Mouse (Mus musculus) layer of hippocampus, adult 18-20 months (tissue): ENCODE measurements around the gene Ext2. TPM values are rescaled to one million over a fixed set of nuclear protein-coding genes. Genes with fewer than 3 reads are reported as not detected.

Experiments used
- DNase-seq, 2 experiments: peaks; one replicate each; pipeline ENCODE4 v3.0.0; 2022; ENCODE audit warnings: low spot score in 2 of 2
- total RNA-seq, 2 experiments: library from RNA; stranded (reverse); gene quantifications; 2 replicates each; pipeline ENCODE4 v1.2.3; 2021

Ext2 gene
- total RNA-seq, 2 experiments from 2014 or later: 46.4 to 46.8 TPM

DNA sequence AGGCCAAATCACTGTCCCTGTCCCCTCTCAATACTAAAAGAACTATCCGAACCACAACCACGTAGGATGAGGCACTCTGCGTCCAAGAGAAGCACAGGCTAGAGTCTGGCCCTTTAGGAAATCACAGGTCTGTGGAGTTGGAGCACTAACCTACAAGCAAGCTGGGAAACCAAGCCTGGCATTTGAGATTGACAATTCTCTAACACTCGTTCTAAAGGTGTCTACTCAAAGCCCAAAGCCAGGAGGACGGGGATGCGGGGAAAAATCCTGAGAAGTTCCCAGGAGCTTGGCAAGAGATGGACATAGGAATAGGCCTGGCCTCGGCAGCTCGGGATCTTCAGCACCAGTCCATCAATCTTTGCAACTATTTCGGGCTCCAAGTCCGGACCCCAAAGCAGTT is 177.2 kb downstream of the Ext2 start:
- no peak for DNase-seq

DNA sequence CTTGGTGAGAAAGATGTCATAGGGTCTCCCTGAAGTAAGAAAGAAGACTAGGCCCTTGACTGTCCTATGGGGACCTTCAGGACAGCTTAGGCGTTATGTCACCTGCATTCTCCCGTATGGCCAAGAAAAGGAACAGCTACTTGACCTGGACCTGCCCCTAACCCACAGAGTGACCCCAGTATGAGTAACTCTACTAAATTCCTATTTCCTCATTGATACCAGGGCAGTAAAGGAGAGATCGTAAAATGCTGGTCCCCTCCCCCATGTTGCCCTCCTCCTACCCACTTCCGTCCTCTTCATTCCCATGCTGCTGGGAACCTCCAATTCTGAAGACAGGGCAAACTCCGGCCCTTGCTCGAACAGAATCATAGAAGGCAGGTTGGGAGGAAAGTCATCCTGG is 177.6 kb downstream of the Ext2 start:
- no peak for DNase-seq

DNA sequence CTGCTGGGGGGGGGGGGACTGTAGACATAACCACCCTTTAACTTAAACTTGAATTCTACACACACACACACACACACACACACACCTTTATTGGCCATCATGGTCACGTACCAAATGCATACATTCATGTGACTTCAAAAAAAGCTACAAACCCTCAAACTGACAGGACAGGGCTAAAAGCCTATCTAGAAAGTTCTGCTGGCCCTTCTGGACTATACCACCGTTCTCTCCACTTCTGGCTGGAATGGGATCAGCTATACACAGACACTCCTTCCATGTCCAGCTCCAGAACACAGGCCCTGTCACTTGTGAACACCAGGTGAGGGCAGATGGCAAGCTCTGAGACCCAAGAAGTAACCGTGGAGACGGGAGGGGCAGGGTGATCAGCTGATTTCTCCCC is 178.1 kb downstream of the Ext2 start:
- no peak for DNase-seq

DNA sequence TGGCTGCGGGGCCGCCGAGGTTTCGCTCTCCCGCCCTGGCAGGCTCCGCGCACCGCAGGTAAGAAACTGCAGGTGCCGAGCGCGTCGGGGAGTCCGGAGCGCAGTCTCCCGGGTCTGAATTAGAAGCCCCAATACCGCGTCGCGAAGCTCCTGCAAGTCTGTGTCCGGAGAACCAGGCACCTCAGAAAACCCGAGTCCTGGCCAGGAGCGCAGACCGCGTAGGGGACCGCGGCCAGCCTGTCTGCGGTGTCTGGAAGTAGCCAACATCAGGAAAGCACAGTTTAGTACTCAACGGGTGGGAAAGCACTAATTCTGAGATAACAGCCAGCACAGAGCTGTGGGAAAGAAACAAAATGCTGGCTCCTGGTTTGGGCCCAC is 179.0 kb downstream of the Ext2 start:
- DNase-seq: no peak

DNA sequence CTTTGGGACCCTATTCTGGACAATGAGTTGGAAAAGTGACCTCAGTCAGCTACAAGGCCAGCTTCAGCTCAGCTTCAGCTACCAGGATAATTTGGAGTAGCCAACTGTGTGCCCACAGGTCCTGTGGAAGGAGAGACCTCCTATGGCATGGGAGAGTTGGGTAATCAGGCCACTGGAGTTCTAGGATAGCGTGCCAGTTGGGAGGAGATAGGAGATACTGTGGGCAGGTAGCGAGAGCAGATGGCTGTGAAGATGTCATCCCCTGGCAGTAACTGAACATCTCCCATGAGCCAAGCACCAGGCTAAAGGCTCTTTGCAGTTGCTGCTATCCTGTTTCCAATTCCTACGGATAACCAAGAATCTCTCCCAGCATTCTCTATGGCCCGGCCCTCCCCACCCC is 187.8 kb downstream of the Ext2 start:
- no peak for DNase-seq

DNA sequence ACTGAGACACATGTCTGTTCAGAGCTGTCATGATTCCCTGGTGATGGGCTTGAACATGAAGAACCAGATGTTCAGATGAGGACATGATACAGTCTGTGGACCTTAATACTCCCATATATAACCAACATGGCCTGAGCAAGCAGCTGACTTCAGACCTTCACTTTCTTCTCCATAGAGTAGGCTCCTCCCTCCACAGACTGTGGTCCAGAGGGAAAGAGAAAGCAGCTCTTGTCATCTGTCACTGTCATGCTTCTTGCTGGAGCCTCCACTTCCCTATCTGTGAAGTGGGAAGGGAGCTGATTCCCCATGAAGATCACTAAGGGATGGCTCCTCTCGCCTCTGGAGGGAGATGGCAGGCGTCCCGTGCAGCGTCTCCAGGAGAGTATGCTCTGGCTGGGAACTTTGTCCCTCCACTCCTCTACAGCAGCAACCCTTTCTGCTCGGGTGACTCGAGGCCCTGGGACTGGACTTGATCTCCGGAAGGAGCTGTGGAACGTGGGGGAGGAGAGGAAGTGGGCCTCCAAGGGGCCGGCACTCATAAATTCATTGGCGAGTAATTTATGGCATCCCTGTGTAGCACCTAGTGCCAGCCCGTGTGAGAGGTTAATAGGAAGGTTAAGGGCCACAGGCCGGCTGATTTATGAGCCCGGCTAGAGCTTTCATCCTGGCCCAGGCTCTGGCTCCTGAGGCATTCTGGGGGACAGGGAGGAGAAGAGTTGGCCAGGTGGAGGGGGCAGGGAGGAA is 197.5 kb downstream of the Ext2 start:
- DNase-seq: no peak

DNA sequence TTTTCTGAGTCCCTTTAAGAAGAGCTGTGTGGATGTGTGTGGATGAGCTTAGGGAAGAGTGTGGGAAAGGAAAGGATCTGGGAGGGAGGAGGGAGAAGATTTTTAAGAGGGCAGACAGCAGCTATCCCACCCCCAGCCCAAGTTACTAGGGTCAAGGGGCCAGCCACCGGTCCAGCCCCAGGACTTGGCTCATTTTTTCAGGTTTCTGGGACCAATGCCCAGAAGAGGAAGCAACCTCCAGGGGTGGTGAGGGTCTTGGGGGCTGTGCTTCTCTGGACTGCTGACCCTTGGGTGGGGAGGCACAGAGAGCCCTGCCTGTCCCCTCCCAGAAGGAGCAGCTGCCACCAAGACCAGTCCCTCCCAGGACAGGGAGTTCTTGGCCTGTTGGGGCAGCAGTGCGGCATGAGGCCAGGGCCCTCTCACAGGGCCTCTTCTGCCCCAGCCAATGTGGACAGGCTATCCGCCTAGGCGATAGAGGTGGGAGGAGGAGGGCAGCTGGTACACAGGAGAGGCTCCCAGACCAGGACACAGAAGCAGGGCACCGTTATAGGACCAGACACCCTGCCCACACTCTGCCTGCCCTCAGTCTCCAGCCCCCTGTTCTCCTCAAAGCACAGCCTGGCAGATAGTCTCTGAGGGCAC is 203.0 kb downstream of the Ext2 start:
- DNase-seq: no peak

DNA sequence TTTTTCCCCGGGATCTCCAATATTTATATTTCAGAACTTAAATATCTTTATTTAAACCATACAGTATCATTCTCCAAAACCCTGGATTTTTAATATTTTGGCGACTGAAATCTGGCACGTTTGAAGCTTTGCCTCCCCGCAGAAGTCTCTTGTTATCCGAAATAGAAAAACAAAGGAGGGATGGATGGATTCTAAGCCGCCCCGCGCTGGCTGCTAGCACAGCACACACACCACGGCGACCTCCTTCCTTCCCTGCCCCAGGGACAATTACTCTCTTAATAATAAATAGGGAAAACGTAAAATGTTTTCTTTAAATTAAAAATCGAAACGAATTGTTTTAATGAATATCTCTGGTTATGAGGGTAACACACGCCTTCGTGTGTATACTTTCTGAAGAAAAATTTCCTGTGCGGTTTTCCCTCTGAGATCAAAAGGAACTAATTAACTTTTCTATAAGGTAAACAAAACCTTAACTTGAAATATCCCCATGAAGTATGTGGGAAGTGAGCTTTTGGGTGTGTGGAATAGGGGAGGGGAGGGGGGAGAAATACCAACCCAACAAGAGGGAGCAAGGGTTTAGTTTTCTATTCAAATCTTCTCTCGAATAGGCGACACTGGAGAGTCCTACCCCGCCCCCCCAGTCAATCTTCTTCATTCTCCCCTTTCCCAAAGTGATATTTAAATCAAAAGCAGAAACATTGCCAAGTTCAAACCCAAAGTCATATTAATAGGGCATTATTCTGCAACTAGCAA is 203.7 kb downstream of the Ext2 start:
- no peak for DNase-seq

DNA sequence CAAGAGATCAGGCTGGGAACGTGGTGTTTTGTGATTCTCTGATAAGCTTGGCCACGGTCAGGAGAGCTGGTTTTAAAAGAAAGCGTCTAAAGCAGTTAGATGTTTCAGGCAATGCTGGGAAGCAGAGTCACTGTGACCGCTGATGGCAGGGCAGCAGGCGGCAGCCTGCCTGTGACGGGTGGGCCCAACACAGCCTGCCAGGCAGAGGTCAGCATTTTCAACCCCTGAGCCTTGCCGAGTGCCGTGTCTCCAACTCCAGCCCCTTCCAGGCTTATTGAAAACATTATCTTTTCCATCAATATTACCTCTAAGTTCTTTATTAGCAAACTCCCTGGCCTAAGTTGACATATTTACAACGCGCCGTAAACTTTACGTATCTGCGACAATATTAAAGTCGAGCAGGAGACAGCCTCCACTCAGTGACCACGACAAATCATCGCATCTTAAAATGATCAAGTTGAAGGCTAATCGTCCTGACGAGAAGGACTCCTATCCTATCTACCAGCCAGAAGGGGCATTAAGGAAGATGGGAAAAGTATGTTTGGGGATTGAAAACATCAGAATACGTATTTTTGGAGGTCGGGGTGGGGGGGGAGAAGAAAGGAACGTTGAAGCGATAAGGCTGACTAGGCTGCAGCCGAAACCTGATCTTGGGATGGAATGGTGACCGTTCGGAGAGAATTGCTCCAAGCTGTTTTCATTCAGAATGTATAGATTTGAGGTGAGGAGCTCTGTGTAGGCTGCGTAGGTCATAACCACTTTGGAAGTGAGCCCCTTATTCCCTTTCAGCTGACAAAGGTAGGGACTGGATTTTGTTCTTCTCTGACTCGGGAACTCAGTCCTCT is 206.3 kb downstream of the Ext2 start:
- DNase-seq: no peak

DNA sequence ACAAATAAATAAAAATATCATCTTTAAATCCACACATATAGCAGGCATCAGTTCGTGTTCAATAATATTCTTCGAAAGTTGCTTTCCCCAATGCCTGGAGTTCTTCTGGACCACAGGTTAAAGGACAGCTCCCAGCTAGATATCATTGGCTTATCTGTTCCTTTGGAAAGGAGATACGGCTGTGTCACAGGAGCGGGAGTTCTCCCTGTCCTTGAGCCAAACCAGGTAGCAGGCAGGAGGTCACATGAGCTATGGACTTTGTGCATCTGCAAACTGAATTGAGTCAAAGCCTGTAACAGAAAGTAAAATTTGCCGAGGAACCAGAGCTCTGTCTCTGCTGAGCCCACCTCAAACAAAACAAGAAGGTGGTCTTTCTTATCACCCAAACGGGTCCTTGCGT is 209.3 kb downstream of the Ext2 start:
- no peak for DNase-seq

Other genes with a start within 250 kb of the Ext2 start
- gene Alx4, start 180.2 kb downstream of the Ext2 start, total RNA-seq: under 1 TPM; 0.51 to 0.62 TPM
- 1 to 10 TPM; 3.0 to 3.7 TPM for gene Accs, start 27.4 kb upstream of the Ext2 start, total RNA-seq
- not detected for gene Accsl, start 46.6 kb upstream of the Ext2 start, total RNA-seq
- gene Gm13889, start 134.6 kb upstream of the Ext2 start, total RNA-seq: 10 to 100 TPM; 54.8 to 57.3 TPM
- gene Gm27027, start 173.8 kb upstream of the Ext2 start, total RNA-seq: not detected
- gene Alkbh3, start 188.2 kb upstream of the Ext2 start, total RNA-seq: 10 to 100 TPM; 21.0 to 22.4 TPM